17 mouse cellular contexts compared by ENCODE assay signal in the genomic region with DNA sequence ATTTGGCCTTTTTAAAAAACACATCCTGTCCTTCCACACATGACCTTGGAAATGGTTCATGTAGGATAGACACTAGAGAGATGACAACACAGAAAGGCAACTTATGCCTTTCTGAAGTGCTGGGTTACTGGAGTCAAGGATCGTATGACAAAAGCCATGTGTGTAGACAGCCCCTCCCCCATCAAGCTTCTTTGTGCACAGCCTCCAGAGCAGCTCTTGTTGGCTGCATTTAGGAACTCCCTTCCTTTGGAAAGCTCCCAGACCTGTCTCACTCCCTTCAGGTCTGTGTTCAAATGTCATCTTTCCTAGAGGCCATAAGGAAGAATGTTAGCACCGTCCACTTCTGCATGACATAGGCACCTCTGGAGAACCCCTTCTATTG. TPM values are rescaled to one million over a fixed set of nuclear protein-coding genes. Genes with fewer than 3 reads are reported as not detected.
A peak's percentile ranks its signal among the peaks of the same experiment; 100 is the strongest.
DNase-seq lines count a peak whose midpoint lies in the region; ATAC-seq and TF ChIP-seq lines count a peak whose summit lies in the region.
"Had no signal": no experiment of that assay in that cellular context is flagged by ENCODE, and none has a peak within 500 bp of the region (broad histone marks: within the 10 kb centered on the region; RNA-seq: fewer than 3 reads in every experiment).

No protein-coding gene starts in this region.

- no peak for TF ChIP-seq POLR2A in CH12.LX (IDR thresholded peaks at IDR 0.05; ENCODE audit: low read depth, low read length)

- in situ Hi-C loops in CH12.LX (cut with MboI; ENCODE audit: low pct_ligation_motif_present, low pct_unique_long_range_greater_than_20kb, low sequenced_read_pairs): no loop called here

- H3K36me3 ChIP-seq in hindbrain, embryonic 14.5 days (replicated peaks; ENCODE audit: control insufficient read depth, insufficient read depth): no peaks in the 10 kb centered on the region
- no peaks in the 10 kb centered on the region for H3K36me3 ChIP-seq in hindbrain, embryonic 10.5 days
- H3K36me3 ChIP-seq in CH12.LX (replicated peaks in 1 of 2; ENCODE audit: control insufficient read depth in 1 of 2, insufficient read depth in 1 of 2, low read length in 1 of 2): no peaks in the 10 kb centered on the region
- no peaks in the 10 kb centered on the region for H3K36me3 ChIP-seq in embryonic facial prominence, embryonic 11.5 days (replicated peaks; ENCODE audit: control insufficient read depth, insufficient read depth, low read depth, low read length)
- H3K36me3 ChIP-seq in limb, embryonic 10.5 days: no peaks in the 10 kb centered on the region
- H3K36me3 ChIP-seq: embryonic facial prominence, embryonic 15.5 days had no signal

- WGBS in hindbrain, embryonic 14.5 days: 60% methylated on average over 2 of the region's 2 CpGs
- WGBS in hindbrain, embryonic 10.5 days: 60% methylated on average over 2 of the region's 2 CpGs
- 61% methylated on average over 2 of the region's 2 CpGs for WGBS in embryonic facial prominence, embryonic 11.5 days
- WGBS in limb, embryonic 10.5 days: 66% methylated on average over 2 of the region's 2 CpGs

- H3K27ac ChIP-seq in hindbrain, embryonic 14.5 days: 0 out of 2 replicates have a peak overlapping the region, but pooled peaks have one; percentile 11
- no peak overlapping the region for H3K27ac ChIP-seq in hindbrain, embryonic 10.5 days
- H3K27ac ChIP-seq in CH12.LX (ENCODE audit: insufficient read depth, low read depth): no peak overlapping the region
- H3K27ac ChIP-seq in embryonic facial prominence, embryonic 11.5 days (replicated peaks; ENCODE audit: low read depth, low read length): no peak overlapping the region
- H3K27ac ChIP-seq in limb, embryonic 10.5 days: no peak overlapping the region
- H3K27ac ChIP-seq: embryonic facial prominence, embryonic 15.5 days had no signal

- H3K9me3 ChIP-seq in hindbrain, embryonic 14.5 days (ENCODE audit: control insufficient read depth, low read length): no peaks in the 10 kb centered on the region
- H3K9me3 ChIP-seq in hindbrain, embryonic 10.5 days: peaks cover 7% of the 10 kb centered on the region; the same call in 1 of the 2 replicates
- H3K9me3 ChIP-seq in CH12.LX (replicated peaks; ENCODE audit: low read length): peaks cover 9% of the 10 kb centered on the region
- no peaks in the 10 kb centered on the region for H3K9me3 ChIP-seq in embryonic facial prominence, embryonic 11.5 days (replicated peaks; ENCODE audit: control insufficient read depth, low read length)
- no peaks in the 10 kb centered on the region for H3K9me3 ChIP-seq in limb, embryonic 10.5 days (replicated peaks)
- H3K9me3 ChIP-seq: embryonic facial prominence, embryonic 15.5 days had no signal

- dilution Hi-C loops in CH12.LX (cut with MboI; ENCODE audit: extremely low pct_ligation_motif_present, extremely low pct_unique_long_range_greater_than_20kb, low sequenced_read_pairs): no loop called here

- H3K4me1 ChIP-seq in hindbrain, embryonic 14.5 days (replicated peaks; ENCODE audit: control insufficient read depth, insufficient read depth, low read length): no peaks in the 10 kb centered on the region; the same call in 1 of the 2 replicates
- H3K4me1 ChIP-seq in hindbrain, embryonic 10.5 days (replicated peaks): no peaks in the 10 kb centered on the region
- no peaks in the 10 kb centered on the region; a peak in 1 of 4 replicates for H3K4me1 ChIP-seq in CH12.LX (ENCODE audit: control insufficient read depth in 1 of 2, insufficient read depth in 2 of 2)
- no peaks in the 10 kb centered on the region for H3K4me1 ChIP-seq in embryonic facial prominence, embryonic 11.5 days (ENCODE audit: control insufficient read depth, insufficient read depth, low read length)
- H3K4me1 ChIP-seq in limb, embryonic 10.5 days: peaks cover 4% of the 10 kb centered on the region; the same call in 1 of the 2 replicates
- H3K4me1 ChIP-seq: embryonic facial prominence, embryonic 15.5 days had no signal

- H3K4me2 ChIP-seq in hindbrain, embryonic 14.5 days (replicated peaks): no peak overlapping the region
- H3K4me2 ChIP-seq in CH12.LX (ENCODE audit: insufficient read depth, low read depth, poor library complexity, severe bottlenecking): peak overlapping the region; percentile 37; the same call in 1 of the 2 replicates
- no peak overlapping the region for H3K4me2 ChIP-seq in embryonic facial prominence, embryonic 11.5 days (ENCODE audit: low read depth, low read length)
- H3K4me2 ChIP-seq: embryonic facial prominence, embryonic 15.5 days; lung, embryonic 14.5 days had no signal

- no peaks in the 10 kb centered on the region for H3K79me2 ChIP-seq in CH12.LX (replicated peaks; ENCODE audit: control insufficient read depth, extremely low read depth, insufficient read depth, poor library complexity, severe bottlenecking)

- peak; percentile 47 for DNase-seq in adrenal gland, postnatal 14 days
- DNase-seq in adrenal gland, postnatal 25 days: no peak
- DNase-seq in hindbrain, embryonic 14.5 days (ENCODE audit: low spot score): no peak
- DNase-seq in hindbrain, embryonic 10.5 days (ENCODE audit: low spot score): no peak
- no peak for DNase-seq in CH12.LX (ENCODE audit: extremely low read depth)
- DNase-seq in embryonic facial prominence, embryonic 11.5 days (ENCODE audit: low spot score): peak; percentile 42
- no peak for DNase-seq in retina, embryonic 14.5 days (ENCODE audit: low spot score)
- DNase-seq in limb, embryonic 10.5 days (ENCODE audit: low spot score): no peak
- DNase-seq: heart, postnatal 10 days; kidney, postnatal 25 days; thymus, postnatal 4 days had no signal

- no peak overlapping the region for H3K9ac ChIP-seq in hindbrain, embryonic 14.5 days
- H3K9ac ChIP-seq in CH12.LX (ENCODE audit: insufficient read depth, low read depth): no peak overlapping the region
- H3K9ac ChIP-seq in embryonic facial prominence, embryonic 11.5 days (replicated peaks; ENCODE audit: low read length): no peak overlapping the region
- H3K9ac ChIP-seq: embryonic facial prominence, embryonic 15.5 days; lung, embryonic 14.5 days had no signal

- no peaks in the 10 kb centered on the region for H3K27me3 ChIP-seq in hindbrain, embryonic 14.5 days (ENCODE audit: control insufficient read depth, insufficient read depth, low read length)
- H3K27me3 ChIP-seq in hindbrain, embryonic 10.5 days (ENCODE audit: insufficient read depth, poor library complexity, severe bottlenecking): no peaks in the 10 kb centered on the region
- H3K27me3 ChIP-seq in CH12.LX (replicated peaks): peaks cover 1% of the 10 kb centered on the region
- H3K27me3 ChIP-seq in embryonic facial prominence, embryonic 11.5 days (ENCODE audit: control insufficient read depth, insufficient read depth, low read length): no peaks in the 10 kb centered on the region
- no peaks in the 10 kb centered on the region for H3K27me3 ChIP-seq in limb, embryonic 10.5 days (ENCODE audit: low read depth, poor library complexity, severe bottlenecking)
- H3K27me3 ChIP-seq: embryonic facial prominence, embryonic 15.5 days had no signal

- ATAC-seq in hindbrain, embryonic 14.5 days (ENCODE audit: low FRiP score): peak; percentile 24; the same call in 1 of the 2 replicates
- ATAC-seq in embryonic facial prominence, embryonic 11.5 days (replicated peaks; ENCODE audit: insufficient number of reproducible peaks, low FRiP score, low TSS enrichment, low read depth): no peak

- no peak for TF ChIP-seq RAD21 in CH12.LX (IDR thresholded peaks at IDR 0.05; ENCODE audit: low read depth, low read length)

- no peak for TF ChIP-seq CTCF in CH12.LX (conservative IDR thresholded peaks at IDR 0.05 in 1 of 2, IDR thresholded peaks at IDR 0.05 in 1 of 2; ENCODE audit: low read depth in 2 of 2, low read length in 2 of 2)

- no peak overlapping the region for H3K4me3 ChIP-seq in hindbrain, embryonic 14.5 days (replicated peaks; ENCODE audit: low read length)
- H3K4me3 ChIP-seq in hindbrain, embryonic 10.5 days: no peak overlapping the region
- H3K4me3 ChIP-seq in CH12.LX (replicated peaks in 1 of 3; ENCODE audit: low read depth in 2 of 3, low read length in 2 of 3, poor library complexity in 1 of 3): no peak overlapping the region
- H3K4me3 ChIP-seq in embryonic facial prominence, embryonic 11.5 days (ENCODE audit: low read depth, low read length): no peak overlapping the region
- no peak overlapping the region for H3K4me3 ChIP-seq in limb, embryonic 10.5 days
- H3K4me3 ChIP-seq: embryonic facial prominence, embryonic 15.5 days; megakaryocyte, embryonic 14.5 days had no signal

- TF ChIP-seq EP300 in CH12.LX (IDR thresholded peaks at IDR 0.05; ENCODE audit: low read length): no peak

TF ChIP-seq in CH12.LX, 34 proteins besides CTCF, POLR2A, EP300 and RAD21:
- TF ChIP-seq ZC3H11A (IDR thresholded peaks at IDR 0.05; ENCODE audit: low read depth, low read length) (no peak), USF2 (conservative IDR thresholded peaks at IDR 0.05; ENCODE audit: low read depth, low read length) (no peak), TBP (conservative IDR thresholded peaks at IDR 0.05; ENCODE audit: low read depth, low read length) (no peak), UBTF (IDR thresholded peaks at IDR 0.05; ENCODE audit: low read depth, low read length) (no peak)

RNA-seq across cellular contexts. Expression of a gene that starts 57.7 kb away (rescaled TPM):
- total RNA-seq in adrenal gland, postnatal 14 days (2021): not detected in 2 replicates
- not detected in 2 replicates for total RNA-seq in adrenal gland, postnatal 25 days (2021)
- polyA plus RNA-seq in hindbrain, embryonic 14.5 days (2014; fragmentation: Nextera tagmentation; extraction: Ambion mirVana): 278 TPM in 2 replicates
- 101 and 111 TPM in 2 replicates for polyA plus RNA-seq in hindbrain, embryonic 10.5 days (2016; fragmentation: Nextera tagmentation; extraction: Ambion mirVana)
- total RNA-seq in CH12.LX (2012; rRNA removed) (not detected in 2 replicates), CH12.LX (2014; rRNA removed) (not detected in 2 replicates)
- polyA plus RNA-seq in CH12.LX (2012; ENCODE audit: insufficient read length, low read depth): not detected in 2 replicates
- polyA plus RNA-seq in embryonic facial prominence, embryonic 11.5 days (2014; fragmentation: Nextera tagmentation; extraction: Ambion mirVana): 61.2 and 63.7 TPM in 2 replicates
- polyA plus RNA-seq in limb, embryonic 10.5 days (2016; fragmentation: Nextera tagmentation; extraction: Ambion mirVana): 0.94 and 1.1 TPM in 2 replicates
- total RNA-seq: heart, postnatal 10 days; liver, adult 2 months had no signal
- polyA plus RNA-seq: gonadal fat pad, adult 2 months; liver, adult 2 months; lung, embryonic 14.5 days; testis, adult 2 months had no signal

Comparison
In these comparisons a context has a peak if more than half of its experiments do, and no peak if none do; other contexts are left out.
1. DNase-seq: peak in adrenal gland, postnatal 14 days (single experiment) and embryonic facial prominence, embryonic 11.5 days (single experiment); none in adrenal gland, postnatal 25 days (single experiment), hindbrain, embryonic 14.5 days (single experiment), hindbrain, embryonic 10.5 days (single experiment), CH12.LX (single experiment), retina, embryonic 14.5 days (single experiment) and limb, embryonic 10.5 days (single experiment).
2. RNA of a gene that starts 57.7 kb away (polyA plus RNA-seq): 278 TPM in hindbrain, embryonic 14.5 days, 101 to 111 TPM in hindbrain, embryonic 10.5 days and 61.2 to 63.7 TPM in embryonic facial prominence, embryonic 11.5 days; 0.94 to 1.1 TPM in limb, embryonic 10.5 days and not detected in CH12.LX; every median in the first group is over 10 times any median in the second.